Mouse (Mus musculus): ENCODE data around the gene Hace1. TPM values are rescaled to one million over a fixed set of nuclear protein-coding genes. Genes with fewer than 3 reads are reported as not detected.

The Hace1 gene
- total RNA-seq, 1 experiment: 14.5 TPM

DNA sequence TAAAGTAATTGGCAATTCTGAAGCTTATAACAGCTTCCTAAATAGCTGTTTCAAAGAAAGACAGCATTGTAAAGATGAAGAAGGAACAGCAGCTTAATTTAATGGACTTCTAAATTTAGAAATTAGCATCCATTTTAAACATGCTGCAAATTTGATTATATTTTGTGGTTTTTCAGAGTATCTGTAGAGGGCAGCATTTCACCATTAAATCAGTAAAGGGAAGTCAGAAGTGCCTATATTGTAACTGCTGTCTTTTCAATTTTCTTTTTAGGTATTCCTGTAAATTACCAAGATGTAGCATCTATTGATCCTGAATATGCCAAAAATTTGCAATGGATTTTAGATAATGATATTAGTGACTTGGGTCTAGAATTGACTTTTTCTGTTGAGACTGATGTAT lies 99.2 kb downstream of the Hace1 start:
- Histone ChIP-seq H3K27ac (ENCODE audit: insufficient read depth, low read depth, low read length, poor library complexity, severe bottlenecking) (no peak overlapping the region), H3K4me3 (ENCODE audit: insufficient read depth in 1 of 2, low read depth in 1 of 2, low read length in 2 of 2, poor library complexity in 1 of 2, severe bottlenecking in 1 of 2) (no peak overlapping the region), H3K4me1 (ENCODE audit: control insufficient read depth in 2 of 2, insufficient read depth in 2 of 2, low read length in 2 of 2, poor library complexity in 1 of 2) (no peaks in the 10 kb centered on the region), H3K9ac (ENCODE audit: insufficient read depth, low read depth, low read length, poor library complexity, severe bottlenecking) (no peak overlapping the region), H3K9me3 (ENCODE audit: control insufficient read depth, insufficient read depth, low read depth, low read length) (no peaks in the 10 kb centered on the region), H3K36me3 (ENCODE audit: control insufficient read depth, insufficient read depth, low read length, poor library complexity, severe bottlenecking) (no peaks in the 10 kb centered on the region)
- in situ Hi-C loops (cut with MboI; ENCODE audit: low sequenced_read_pairs in 2 of 2, unreplicated experiment in 2 of 2): no loop called here
- no peak for DNase-seq (ENCODE audit: low read depth, low spot score)
- TF ChIP-seq CHD2 (IDR thresholded peaks at IDR 0.05; ENCODE audit: low read depth, low read length) (no peak), ZC3H11A (IDR thresholded peaks at IDR 0.05; ENCODE audit: borderline replicate concordance, low read depth, low read length) (no peak), MAFK (IDR thresholded peaks at IDR 0.05; ENCODE audit: insufficient read depth, low read depth, low read length) (no peak), ZNF384 (IDR thresholded peaks at IDR 0.05; ENCODE audit: low read depth, low read length) (no peak), HCFC1 (IDR thresholded peaks at IDR 0.05; ENCODE audit: borderline replicate concordance, insufficient read depth, low read length) (no peak)

DNA sequence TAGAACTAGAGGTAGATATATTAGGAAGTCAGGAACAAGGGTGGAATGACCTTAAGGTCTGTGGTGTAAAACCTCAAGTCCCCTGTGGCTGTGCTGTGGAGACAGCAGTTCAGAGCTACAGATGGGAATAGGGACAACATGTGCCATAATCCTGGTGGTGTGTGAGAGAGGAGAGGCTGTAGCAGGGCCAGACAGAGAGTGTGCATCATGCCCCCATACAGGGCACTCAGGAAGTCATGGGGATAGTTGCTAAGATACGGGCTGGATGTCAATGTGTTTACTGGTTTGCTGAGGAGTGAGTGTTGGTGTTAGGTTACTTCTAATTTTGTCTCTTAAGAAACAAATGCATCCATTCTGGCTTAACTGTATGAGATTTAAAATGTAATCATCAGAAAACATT lies 108.6 kb downstream of the Hace1 start:
- in situ Hi-C loops (cut with MboI; ENCODE audit: low sequenced_read_pairs in 2 of 2, unreplicated experiment in 2 of 2): no loop called here
- H3K9me3 ChIP-seq (ENCODE audit: control insufficient read depth, insufficient read depth, low read depth, low read length): no peaks in the 10 kb centered on the region
- TF ChIP-seq HCFC1 (IDR thresholded peaks at IDR 0.05; ENCODE audit: borderline replicate concordance, insufficient read depth, low read length) (no peak), ZNF384 (IDR thresholded peaks at IDR 0.05; ENCODE audit: low read depth, low read length) (no peak), ZC3H11A (IDR thresholded peaks at IDR 0.05; ENCODE audit: borderline replicate concordance, low read depth, low read length) (no peak), CHD2 (IDR thresholded peaks at IDR 0.05; ENCODE audit: low read depth, low read length) (no peak), MAFK (IDR thresholded peaks at IDR 0.05; ENCODE audit: insufficient read depth, low read depth, low read length) (no peak)
- H3K27ac ChIP-seq (ENCODE audit: insufficient read depth, low read depth, low read length, poor library complexity, severe bottlenecking): no peak overlapping the region
- H3K9ac ChIP-seq (ENCODE audit: insufficient read depth, low read depth, low read length, poor library complexity, severe bottlenecking): no peak overlapping the region
- DNase-seq (ENCODE audit: low read depth, low spot score): no peak
- H3K36me3 ChIP-seq (ENCODE audit: control insufficient read depth, insufficient read depth, low read length, poor library complexity, severe bottlenecking): no peaks in the 10 kb centered on the region
- no peaks in the 10 kb centered on the region; a peak in 1 of 4 replicates for H3K4me1 ChIP-seq (ENCODE audit: control insufficient read depth in 2 of 2, insufficient read depth in 2 of 2, low read length in 2 of 2, poor library complexity in 1 of 2)
- no peak overlapping the region for H3K4me3 ChIP-seq (ENCODE audit: insufficient read depth in 1 of 2, low read depth in 1 of 2, low read length in 2 of 2, poor library complexity in 1 of 2, severe bottlenecking in 1 of 2)

DNA sequence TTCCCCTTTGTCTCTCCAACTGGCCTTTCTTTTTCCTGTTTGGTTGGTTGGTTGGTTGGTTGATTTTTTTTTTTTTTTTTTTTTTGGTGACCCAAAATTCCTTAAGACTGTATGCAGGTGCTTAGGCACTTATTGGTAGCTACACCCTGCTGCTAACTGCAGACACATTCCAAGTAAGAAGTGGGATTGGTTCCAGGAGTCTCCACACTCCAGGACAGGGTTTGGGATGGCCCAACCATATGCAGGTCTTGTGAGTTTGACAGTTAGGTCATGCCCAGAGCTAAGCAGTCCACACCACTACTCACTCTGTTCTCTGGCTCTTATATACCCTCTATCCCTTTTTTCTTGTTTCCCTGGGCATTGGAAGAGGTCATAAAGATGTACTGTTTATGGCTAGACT lies 117.3 kb downstream of the Hace1 start:
- DNase-seq (ENCODE audit: low read depth, low spot score): no peak
- no peaks in the 10 kb centered on the region for H3K4me1 ChIP-seq (ENCODE audit: control insufficient read depth in 2 of 2, insufficient read depth in 2 of 2, low read length in 2 of 2, poor library complexity in 1 of 2)
- no peak overlapping the region for H3K27ac ChIP-seq (ENCODE audit: insufficient read depth, low read depth, low read length, poor library complexity, severe bottlenecking)
- H3K9ac ChIP-seq (ENCODE audit: insufficient read depth, low read depth, low read length, poor library complexity, severe bottlenecking): no peak overlapping the region
- H3K9me3 ChIP-seq (ENCODE audit: control insufficient read depth, insufficient read depth, low read depth, low read length): no peaks in the 10 kb centered on the region
- no peaks in the 10 kb centered on the region for H3K36me3 ChIP-seq (ENCODE audit: control insufficient read depth, insufficient read depth, low read length, poor library complexity, severe bottlenecking)
- no peak overlapping the region for H3K4me3 ChIP-seq (ENCODE audit: insufficient read depth in 1 of 2, low read depth in 1 of 2, low read length in 2 of 2, poor library complexity in 1 of 2, severe bottlenecking in 1 of 2)
- in situ Hi-C loops (cut with MboI; ENCODE audit: low sequenced_read_pairs in 2 of 2, unreplicated experiment in 2 of 2): no loop called here
- TF ChIP-seq ZC3H11A (IDR thresholded peaks at IDR 0.05; ENCODE audit: borderline replicate concordance, low read depth, low read length): no peak
- no peak for TF ChIP-seq MAFK (IDR thresholded peaks at IDR 0.05; ENCODE audit: insufficient read depth, low read depth, low read length)
- no peak for TF ChIP-seq CHD2 (IDR thresholded peaks at IDR 0.05; ENCODE audit: low read depth, low read length)

DNA sequence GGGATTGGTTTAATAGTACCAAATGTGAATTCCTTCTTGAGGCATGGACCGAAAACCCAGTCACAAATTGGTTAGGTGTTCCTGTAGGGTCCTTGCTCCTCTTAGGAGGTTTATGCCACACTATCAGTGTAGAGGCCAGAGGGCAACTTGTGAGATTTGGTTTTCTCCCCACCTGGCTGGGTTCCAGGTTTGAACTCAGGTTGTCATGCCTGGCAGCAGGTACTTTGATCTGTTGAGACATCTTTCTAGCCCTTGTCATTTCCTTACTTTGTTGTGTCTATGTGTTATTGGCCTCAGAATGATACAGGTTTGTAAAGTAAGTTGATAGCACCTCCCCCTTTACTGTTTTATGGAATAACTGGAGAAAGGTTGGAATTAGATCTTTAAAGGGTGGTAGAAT lies 117.9 kb downstream of the Hace1 start:
- TF ChIP-seq ZNF384 (IDR thresholded peaks at IDR 0.05; ENCODE audit: low read depth, low read length) (no peak), MAFK (IDR thresholded peaks at IDR 0.05; ENCODE audit: insufficient read depth, low read depth, low read length) (no peak), ZC3H11A (IDR thresholded peaks at IDR 0.05; ENCODE audit: borderline replicate concordance, low read depth, low read length) (no peak), HCFC1 (IDR thresholded peaks at IDR 0.05; ENCODE audit: borderline replicate concordance, insufficient read depth, low read length) (no peak), CHD2 (IDR thresholded peaks at IDR 0.05; ENCODE audit: low read depth, low read length) (no peak)
- in situ Hi-C loops (cut with MboI; ENCODE audit: low sequenced_read_pairs in 2 of 2, unreplicated experiment in 2 of 2): no loop called here
- H3K4me3 ChIP-seq (ENCODE audit: insufficient read depth in 1 of 2, low read depth in 1 of 2, low read length in 2 of 2, poor library complexity in 1 of 2, severe bottlenecking in 1 of 2): no peak overlapping the region
- no peak overlapping the region for H3K9ac ChIP-seq (ENCODE audit: insufficient read depth, low read depth, low read length, poor library complexity, severe bottlenecking)
- no peak overlapping the region for H3K27ac ChIP-seq (ENCODE audit: insufficient read depth, low read depth, low read length, poor library complexity, severe bottlenecking)
- H3K4me1 ChIP-seq (ENCODE audit: control insufficient read depth in 2 of 2, insufficient read depth in 2 of 2, low read length in 2 of 2, poor library complexity in 1 of 2): no peaks in the 10 kb centered on the region
- no peaks in the 10 kb centered on the region for H3K9me3 ChIP-seq (ENCODE audit: control insufficient read depth, insufficient read depth, low read depth, low read length)
- no peaks in the 10 kb centered on the region for H3K36me3 ChIP-seq (ENCODE audit: control insufficient read depth, insufficient read depth, low read length, poor library complexity, severe bottlenecking)
- no peak for DNase-seq (ENCODE audit: low read depth, low spot score)

DNA sequence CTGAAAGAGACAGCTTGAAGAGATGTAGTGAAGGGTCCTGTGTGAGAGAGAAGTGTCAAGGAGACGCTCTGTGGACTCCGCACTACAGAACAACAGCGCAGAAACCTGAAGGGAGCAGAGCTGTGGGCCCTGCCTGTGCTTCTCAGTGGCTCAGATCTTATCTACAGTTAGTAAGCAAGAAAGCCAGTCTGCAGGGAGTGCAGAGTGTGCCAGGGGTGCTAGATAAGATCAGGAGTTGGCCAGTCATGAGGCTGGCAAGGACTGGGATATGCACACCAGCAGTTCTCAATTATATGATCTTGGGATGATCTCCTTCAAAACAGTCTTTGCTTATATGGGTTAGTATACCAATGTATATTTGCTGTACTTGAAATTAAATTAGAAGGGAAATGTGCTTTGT lies 121.3 kb downstream of the Hace1 start:
- no peak for DNase-seq (ENCODE audit: low read depth, low spot score)
- H3K4me3 ChIP-seq (ENCODE audit: insufficient read depth in 1 of 2, low read depth in 1 of 2, low read length in 2 of 2, poor library complexity in 1 of 2, severe bottlenecking in 1 of 2): no peak overlapping the region
- H3K4me1 ChIP-seq (ENCODE audit: control insufficient read depth in 2 of 2, insufficient read depth in 2 of 2, low read length in 2 of 2, poor library complexity in 1 of 2): no peaks in the 10 kb centered on the region
- no peak overlapping the region for H3K9ac ChIP-seq (ENCODE audit: insufficient read depth, low read depth, low read length, poor library complexity, severe bottlenecking)
- no peak for TF ChIP-seq MAFK (IDR thresholded peaks at IDR 0.05; ENCODE audit: insufficient read depth, low read depth, low read length)
- TF ChIP-seq CHD2 (IDR thresholded peaks at IDR 0.05; ENCODE audit: low read depth, low read length): no peak
- H3K27ac ChIP-seq (ENCODE audit: insufficient read depth, low read depth, low read length, poor library complexity, severe bottlenecking): no peak overlapping the region
- H3K36me3 ChIP-seq (ENCODE audit: control insufficient read depth, insufficient read depth, low read length, poor library complexity, severe bottlenecking): no peaks in the 10 kb centered on the region
- no peaks in the 10 kb centered on the region for H3K9me3 ChIP-seq (ENCODE audit: control insufficient read depth, insufficient read depth, low read depth, low read length)
- in situ Hi-C loops (cut with MboI; ENCODE audit: low sequenced_read_pairs in 2 of 2, unreplicated experiment in 2 of 2): no loop called here

Measured in ES-E14 (cell line).